8 mouse cellular contexts compared by ENCODE assay signal in the genomic region with DNA sequence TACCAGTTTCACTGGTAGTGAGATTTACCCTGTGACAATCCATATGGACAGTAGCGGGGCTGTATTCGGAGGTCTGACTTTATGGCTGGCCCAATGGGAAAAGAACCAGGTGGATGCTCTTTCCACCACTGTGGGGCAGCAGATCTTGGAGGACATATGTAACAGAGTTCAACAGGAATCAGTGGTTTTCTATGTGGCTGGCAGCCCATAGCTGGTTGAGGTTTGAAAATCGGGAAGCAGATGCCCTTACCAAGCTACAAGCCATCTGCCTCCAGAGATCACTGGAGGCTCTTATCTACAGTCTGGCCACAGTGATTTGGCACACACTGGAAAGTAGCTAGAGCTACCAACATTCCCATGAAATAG. TPM values are rescaled to one million over a fixed set of nuclear protein-coding genes. Genes with fewer than 3 reads are reported as not detected.
DNase-seq lines count a peak whose midpoint lies in the region; ATAC-seq and TF ChIP-seq lines count a peak whose summit lies in the region.

No protein-coding gene starts in this region.

- H3K9me3 ChIP-seq in heart, embryonic 15.5 days (replicated peaks), result no peaks in the 10 kb centered on the region
- H3K9me3 ChIP-seq in hindbrain, embryonic 13.5 days, result no peaks in the 10 kb centered on the region
- no peaks in the 10 kb centered on the region for H3K9me3 ChIP-seq in midbrain, embryonic 11.5 days (ENCODE audit: control insufficient read depth, low read length)

- H3K4me1 ChIP-seq in heart, embryonic 15.5 days (replicated peaks), result peaks cover 11% of the 10 kb centered on the region
- no peaks in the 10 kb centered on the region for H3K4me1 ChIP-seq in bone marrow macrophage, adult 2 months (ENCODE audit: control insufficient read depth, insufficient read depth, low read length)
- peaks cover 8% of the 10 kb centered on the region for H3K4me1 ChIP-seq in hindbrain, embryonic 13.5 days (replicated peaks)
- H3K4me1 ChIP-seq in midbrain, embryonic 11.5 days (ENCODE audit: control insufficient read depth, insufficient read depth, low read length), result peaks cover 3% of the 10 kb centered on the region; the same call in 1 of the 2 replicates

- DNase-seq in heart, adult 9 months (ENCODE audit: low spot score in 2 of 2), result no peak
- no peak for DNase-seq in midbrain, embryonic 11.5 days (ENCODE audit: low spot score, missing footprints)
- DNase-seq in spleen, postnatal 10 days (ENCODE audit: low spot score in 2 of 2), result no peak

- H3K4me2 ChIP-seq in heart, embryonic 15.5 days, result peak overlapping the region; percentile 77
- peak overlapping the region; percentile 70 for H3K4me2 ChIP-seq in hindbrain, embryonic 13.5 days
- peak overlapping the region; percentile 57 for H3K4me2 ChIP-seq in midbrain, embryonic 11.5 days

- H3K27me3 ChIP-seq in heart, embryonic 15.5 days, result no peaks in the 10 kb centered on the region
- H3K27me3 ChIP-seq in hindbrain, embryonic 13.5 days, result peaks cover 21% of the 10 kb centered on the region
- no peaks in the 10 kb centered on the region; the same call in 1 of the 2 replicates for H3K27me3 ChIP-seq in midbrain, embryonic 11.5 days (ENCODE audit: control insufficient read depth, insufficient read depth, low read length)

- ATAC-seq in heart, embryonic 15.5 days (replicated peaks; ENCODE audit: insufficient number of reproducible peaks, insufficient read depth, low FRiP score, low read depth), result no peak
- no peak; the same call in 1 of the 2 replicates for ATAC-seq in hindbrain, embryonic 13.5 days (ENCODE audit: low FRiP score)
- no peak for ATAC-seq in midbrain, embryonic 11.5 days (ENCODE audit: low FRiP score)
- no peak for ATAC-seq in monocyte, adult 5-6 weeks (replicated peaks; ENCODE audit: insufficient number of reproducible peaks, low FRiP score, low TSS enrichment, poor library complexity, severe bottlenecking)
- no peak; the same call in 1 of the 2 replicates for ATAC-seq in cerebellum, adult (ENCODE audit: insufficient number of reproducible peaks, low FRiP score, low TSS enrichment)

- H3K27ac ChIP-seq in heart, embryonic 15.5 days, result peak overlapping the region; percentile 54; the same call in 1 of the 2 replicates
- no peak overlapping the region for H3K27ac ChIP-seq in bone marrow macrophage, adult 2 months (ENCODE audit: insufficient read depth, low read depth, low read length)
- no peak overlapping the region for H3K27ac ChIP-seq in hindbrain, embryonic 13.5 days
- no peak overlapping the region for H3K27ac ChIP-seq in midbrain, embryonic 11.5 days (ENCODE audit: low read depth, low read length)

- peak overlapping the region; percentile 51 for H3K4me3 ChIP-seq in heart, embryonic 15.5 days
- peak overlapping the region; percentile 57; the same call in 1 of the 2 replicates for H3K4me3 ChIP-seq in bone marrow macrophage, adult 2 months (ENCODE audit: insufficient read depth, low read length)
- peak overlapping the region; percentile 39 for H3K4me3 ChIP-seq in hindbrain, embryonic 13.5 days
- peak overlapping the region; percentile 34 for H3K4me3 ChIP-seq in midbrain, embryonic 11.5 days (ENCODE audit: low read depth, low read length)

- TF ChIP-seq POLR2A in bone marrow macrophage, adult 2 months (IDR thresholded peaks at IDR 0.05; ENCODE audit: borderline replicate concordance, low read depth, low read length), result no peak

- no peaks in the 10 kb centered on the region for H3K36me3 ChIP-seq in heart, embryonic 15.5 days
- no peaks in the 10 kb centered on the region for H3K36me3 ChIP-seq in hindbrain, embryonic 13.5 days
- H3K36me3 ChIP-seq in midbrain, embryonic 11.5 days (ENCODE audit: control insufficient read depth, insufficient read depth, low read length), result no peaks in the 10 kb centered on the region

- TF ChIP-seq CTCF in bone marrow macrophage, adult 2 months (IDR thresholded peaks at IDR 0.05; ENCODE audit: low read depth, low read length), result no peak

- 7% methylated on average over 3 of the region's 3 CpGs for WGBS in heart, embryonic 15.5 days
- WGBS in hindbrain, embryonic 13.5 days, result 11% methylated on average over 3 of the region's 3 CpGs
- WGBS in midbrain, embryonic 11.5 days, result 15% methylated on average over 3 of the region's 3 CpGs

- H3K9ac ChIP-seq in heart, embryonic 15.5 days, result no peak overlapping the region
- H3K9ac ChIP-seq in hindbrain, embryonic 13.5 days, result no peak overlapping the region
- H3K9ac ChIP-seq in midbrain, embryonic 11.5 days (ENCODE audit: low read length), result peak overlapping the region; percentile 58; the same call in 1 of the 2 replicates

RNA-seq across cellular contexts. Expression of gene Elf2, which starts 25.0 kb away (rescaled TPM):
- polyA plus RNA-seq in heart, embryonic 15.5 days (2015; fragmentation: Nextera tagmentation; extraction: Ambion mirVana), result 51.3 and 55.4 TPM in 2 replicates
- polyA plus RNA-seq in bone marrow macrophage, adult 2 months (2012; ENCODE audit: insufficient read depth, insufficient read length, missing spikeins), result 54.0 and 57.6 TPM in 2 replicates
- polyA plus RNA-seq in hindbrain, embryonic 13.5 days (2015; fragmentation: Nextera tagmentation; extraction: Ambion mirVana), result 47.1 TPM in 2 replicates
- 42.8 and 47.4 TPM in 2 replicates for polyA plus RNA-seq in midbrain, embryonic 11.5 days (2014; fragmentation: Nextera tagmentation; extraction: Ambion mirVana)
- 183 to 185 TPM (median 183 TPM) in 3 replicates for total RNA-seq in monocyte, adult 5-6 weeks (2017)

RNA-seq across cellular contexts. Expression of gene Mgarp, which starts 31.0 kb away (rescaled TPM):
- 6.9 and 9.5 TPM in 2 replicates for polyA plus RNA-seq in heart, embryonic 15.5 days (2015; fragmentation: Nextera tagmentation; extraction: Ambion mirVana)
- polyA plus RNA-seq in bone marrow macrophage, adult 2 months (2012; ENCODE audit: insufficient read depth, insufficient read length, missing spikeins), result not detected in 2 replicates
- 1.2 and 3.3 TPM in 2 replicates for polyA plus RNA-seq in hindbrain, embryonic 13.5 days (2015; fragmentation: Nextera tagmentation; extraction: Ambion mirVana)
- 22.5 and 26.9 TPM in 2 replicates for polyA plus RNA-seq in midbrain, embryonic 11.5 days (2014; fragmentation: Nextera tagmentation; extraction: Ambion mirVana)
- total RNA-seq in monocyte, adult 5-6 weeks (2017), result 1.5 TPM in 1 of 3 replicates, not detected in the others

RNA-seq across cellular contexts. Expression of gene Ndufc1, which starts 43.3 kb away (rescaled TPM):
- 1,150 and 1,902 TPM in 2 replicates for polyA plus RNA-seq in heart, embryonic 15.5 days (2015; fragmentation: Nextera tagmentation; extraction: Ambion mirVana)
- 133 and 140 TPM in 2 replicates for polyA plus RNA-seq in bone marrow macrophage, adult 2 months (2012; ENCODE audit: insufficient read depth, insufficient read length, missing spikeins)
- 824 and 888 TPM in 2 replicates for polyA plus RNA-seq in hindbrain, embryonic 13.5 days (2015; fragmentation: Nextera tagmentation; extraction: Ambion mirVana)
- polyA plus RNA-seq in midbrain, embryonic 11.5 days (2014; fragmentation: Nextera tagmentation; extraction: Ambion mirVana), result 739 and 783 TPM in 2 replicates
- 31.4 to 81.5 TPM (median 60.3 TPM) in 3 replicates for total RNA-seq in monocyte, adult 5-6 weeks (2017)

RNA-seq across cellular contexts. Expression of gene Naa15, which starts 49.4 kb away (rescaled TPM):
- 36.5 and 42.5 TPM in 2 replicates for polyA plus RNA-seq in heart, embryonic 15.5 days (2015; fragmentation: Nextera tagmentation; extraction: Ambion mirVana)
- 48.1 and 56.7 TPM in 2 replicates for polyA plus RNA-seq in bone marrow macrophage, adult 2 months (2012; ENCODE audit: insufficient read depth, insufficient read length, missing spikeins)
- 54.0 and 55.2 TPM in 2 replicates for polyA plus RNA-seq in hindbrain, embryonic 13.5 days (2015; fragmentation: Nextera tagmentation; extraction: Ambion mirVana)
- 54.5 and 57.0 TPM in 2 replicates for polyA plus RNA-seq in midbrain, embryonic 11.5 days (2014; fragmentation: Nextera tagmentation; extraction: Ambion mirVana)
- total RNA-seq in monocyte, adult 5-6 weeks (2017), result 61.2 to 95.8 TPM (median 67.4 TPM) in 3 replicates
